Mouse (Mus musculus) frontal cortex, adult 2 months (tissue): ENCODE data around the gene Cryab. TPM values are rescaled to one million over a fixed set of nuclear protein-coding genes. Genes with fewer than 3 reads are reported as not detected.

Experiments used
- DNase-seq, 2 experiments: peaks; one replicate each; pipeline ENCODE4 v3.0.0; 2022; ENCODE audit warnings: low spot score in 1 of 2; ENCODE audit errors: extremely low spot score in 1 of 2
- polyA plus RNA-seq: library from polyadenylated mRNA; depleted of rRNA; stranded (reverse); fragments of >200 nt; gene quantifications from 2 replicates; pipeline ENCODE4 v1.2.3, GENCODE M21; 2012; rRNA removed

Gene Cryab
- polyA plus RNA-seq, 1 experiment, result 141 TPM

GRCm38 (mm10) chr9:50776162-50776760 is 25.1 kb downstream of the Cryab start:
- no peak for DNase-seq

- DNase-seq, result peak in 1 of 2 experiments; percentile 53
Observed at GRCm38 (mm10) chr9:50782155-50782554, 31.0 kb downstream of the Cryab start.

GRCm38 (mm10) chr9:50795266-50795665 is 44.1 kb downstream of the Cryab start:
- no peak for DNase-seq

- no peak for DNase-seq
Observed at GRCm38 (mm10) chr9:50796776-50797175, 45.7 kb downstream of the Cryab start.

GRCm38 (mm10) chr9:50797641-50798040 is 46.5 kb downstream of the Cryab start:
- no peak for DNase-seq

GRCm38 (mm10) chr9:50798368-50798767 is 47.2 kb downstream of the Cryab start:
- peak in 1 of 2 experiments; percentile 11 for DNase-seq

GRCm38 (mm10) chr9:50800985-50801384 is 49.9 kb downstream of the Cryab start:
- peak in 1 of 2 experiments; percentile 66 for DNase-seq

GRCm38 (mm10) chr9:50803055-50803671 is 52.0 kb downstream of the Cryab start:
- DNase-seq, result no peak

Other genes with a start within 250 kb of the Cryab start
- 73.9 and 76.7 TPM in 2 replicates for gene Pts, start 222.6 kb upstream of the Cryab start, polyA plus RNA-seq
- gene Il18, start 196.5 kb upstream of the Cryab start, polyA plus RNA-seq, result 55.8 and 70.2 TPM in 2 replicates
- 4.0 and 4.3 TPM in 2 replicates for gene Bco2, start 196.1 kb upstream of the Cryab start, polyA plus RNA-seq
- gene Tex12, start 190.0 kb upstream of the Cryab start, polyA plus RNA-seq, result not detected in 2 replicates
- 150 and 156 TPM in 2 replicates for gene Sdhd, start 147.5 kb upstream of the Cryab start, polyA plus RNA-seq
- gene Timm8b, start 147.4 kb upstream of the Cryab start, polyA plus RNA-seq, result 400 and 414 TPM in 2 replicates
- 3.6 and 5.3 TPM in 2 replicates for gene Pih1d2, start 134.0 kb upstream of the Cryab start, polyA plus RNA-seq
- 14.0 and 15.0 TPM in 2 replicates for gene Nkapd1, start 133.9 kb upstream of the Cryab start, polyA plus RNA-seq
- 39.1 and 54.1 TPM in 2 replicates for gene Dlat, start 91.5 kb upstream of the Cryab start, polyA plus RNA-seq
- gene Dixdc1, start 11.8 kb upstream of the Cryab start, polyA plus RNA-seq, result 35.7 and 41.8 TPM in 2 replicates
- gene 2310030G06Rik, start 4.8 kb upstream of the Cryab start, polyA plus RNA-seq, result 3.3 and 3.8 TPM in 2 replicates
- 2.2 and 2.6 TPM in 2 replicates for gene Hspb2, start 1.0 kb downstream of the Cryab start, polyA plus RNA-seq
- gene Fdxacb1, start 16.9 kb downstream of the Cryab start, polyA plus RNA-seq, result 5.5 and 6.2 TPM in 2 replicates
- gene Alg9, start 23.7 kb downstream of the Cryab start, polyA plus RNA-seq, result 22.5 and 23.5 TPM in 2 replicates
- 80.4 and 90.8 TPM in 2 replicates for gene 1110032A03Rik, start 24.2 kb downstream of the Cryab start, polyA plus RNA-seq
- 14.0 and 16.8 TPM in 2 replicates for gene Ppp2r1b, start 94.0 kb downstream of the Cryab start, polyA plus RNA-seq